Mouse (Mus musculus) urinary bladder, postnatal 36 days (tissue): ENCODE measurements at regions not wholly inside any gene's neighbourhood (a gene's known extent, or its start where the extent isn't known, plus 50 kb on each side); places are given as distances from the start of the nearest gene placed in this dataset.
"Not testable (repeated sequence)": the region's sequence is repeated elsewhere in the genome, so short reads cannot be mapped to it uniquely, and the experiment has no call there.

Experiments
- DNase-seq, 2 experiments: peaks; one replicate each; pipeline ENCODE4 v3.0.0; 2022; ENCODE audit warnings: low spot score in 2 of 2, mixed read lengths in 1 of 2

DNA sequence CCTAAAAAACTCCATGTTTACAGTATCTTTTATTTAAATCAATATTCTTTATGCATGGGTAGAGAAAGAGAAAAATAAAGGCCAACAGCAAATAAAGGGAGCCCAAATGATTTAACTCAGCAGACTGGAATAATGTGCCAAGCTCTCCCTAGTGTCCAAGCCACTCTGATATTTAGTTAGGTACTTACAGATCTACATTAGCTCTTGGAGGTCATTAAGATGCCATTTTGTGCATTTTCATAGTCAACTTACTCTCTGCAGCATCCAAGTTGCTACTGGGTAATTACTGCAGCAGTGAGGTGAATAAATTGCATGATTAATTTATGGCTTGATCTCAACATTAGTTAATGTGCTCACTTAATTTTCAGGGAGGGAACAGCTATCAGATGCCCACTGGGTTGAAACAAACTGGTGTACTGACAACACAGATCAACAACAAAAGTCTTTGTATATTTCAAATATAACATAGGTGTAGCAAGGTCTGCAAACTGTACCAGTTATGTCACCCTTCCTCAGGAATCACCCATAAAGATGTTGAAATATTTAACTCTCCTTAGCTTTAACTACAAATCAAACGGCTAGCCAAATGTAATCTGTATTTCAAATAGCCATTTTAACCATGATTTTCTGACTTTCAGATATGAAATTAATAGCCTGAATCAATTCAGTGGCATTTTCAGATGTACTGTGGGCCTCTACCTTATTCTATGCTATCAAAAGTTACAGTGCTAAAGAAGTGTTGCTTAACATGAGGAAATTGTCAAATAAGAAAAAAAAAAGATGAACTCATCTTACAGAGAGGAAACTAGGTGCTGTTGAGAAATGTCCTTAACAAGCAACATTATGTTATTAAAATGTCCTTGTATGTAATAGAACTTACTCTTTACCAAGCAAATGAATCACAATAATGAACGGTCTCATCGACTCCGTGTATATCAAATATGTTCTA lies 163.8 kb upstream of the Hapln1 start:
- no peak for DNase-seq

DNA sequence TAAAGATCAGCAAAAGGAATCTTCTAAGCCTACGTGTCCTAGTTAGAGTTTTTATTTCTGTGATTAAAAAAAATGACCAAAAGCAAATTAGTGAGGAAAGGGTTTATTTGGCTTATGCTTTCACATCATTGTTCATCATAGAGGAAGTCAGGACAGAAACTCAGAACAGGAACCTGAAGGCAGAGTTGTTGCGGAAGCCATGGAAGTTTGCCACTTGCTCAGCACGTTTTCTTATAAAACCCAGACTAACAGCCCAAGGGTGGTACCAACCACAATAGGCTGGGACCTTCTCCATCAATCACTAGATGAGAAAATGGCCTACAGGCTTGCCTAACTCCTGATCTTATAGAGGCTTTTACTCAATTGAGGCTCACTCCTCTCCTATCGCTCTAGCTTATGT lies 161.2 kb upstream of the Hapln1 start:
- no peak for DNase-seq

DNA sequence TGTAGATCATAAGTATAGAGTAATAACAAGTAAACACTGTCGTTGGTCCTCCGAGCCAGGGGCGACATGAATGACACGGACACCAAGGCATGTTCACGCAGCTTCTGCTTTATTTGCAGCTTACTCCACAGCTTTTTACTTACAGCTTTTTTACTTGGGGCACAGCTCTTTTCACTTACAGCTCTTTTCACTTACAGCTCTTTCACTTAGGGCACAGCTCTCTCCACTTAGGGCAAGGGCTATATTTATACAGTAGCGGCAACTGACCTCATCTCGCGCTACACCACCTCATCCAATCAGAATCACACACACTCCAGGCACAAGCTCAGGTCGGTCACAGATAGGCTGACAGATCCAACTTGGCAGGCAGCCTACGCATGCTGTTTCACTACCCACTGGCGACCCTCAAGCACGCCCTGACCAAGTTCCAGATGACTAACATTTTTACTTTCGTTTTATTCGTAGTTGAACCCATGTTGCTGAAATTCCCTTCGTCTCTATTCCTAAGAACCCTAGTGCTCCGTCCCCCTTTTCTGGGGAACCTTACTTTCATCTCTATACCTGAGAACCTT lies 155.9 kb upstream of the Hapln1 start:
- not testable (repeated sequence) for DNase-seq

DNA sequence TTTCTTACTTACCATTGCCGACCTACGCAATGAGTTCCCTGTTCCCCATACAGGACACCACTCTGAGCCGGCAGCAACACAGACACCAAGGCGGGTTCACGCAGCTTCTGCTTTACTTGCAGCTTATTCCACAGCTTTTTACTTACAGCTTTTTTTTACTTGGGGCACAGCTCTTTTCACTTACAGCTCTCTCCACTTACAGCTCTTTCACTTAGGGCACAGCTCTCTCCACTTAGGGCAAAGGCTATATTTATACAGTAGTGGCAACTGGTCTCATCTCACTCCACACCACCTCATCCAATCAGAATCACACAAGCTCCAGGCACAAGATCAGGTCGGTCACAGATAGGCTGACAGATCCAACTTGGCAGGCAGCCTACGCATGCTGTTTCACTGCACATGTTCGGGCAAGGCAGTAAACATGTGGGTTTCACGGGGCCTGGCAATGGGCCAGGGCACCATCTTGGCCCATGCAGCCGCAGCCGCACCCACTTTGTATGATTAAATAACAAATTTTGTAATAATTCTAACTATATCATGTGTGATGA lies 154.9 kb upstream of the Hapln1 start:
- DNase-seq: peak; percentile 5 to 9

DNA sequence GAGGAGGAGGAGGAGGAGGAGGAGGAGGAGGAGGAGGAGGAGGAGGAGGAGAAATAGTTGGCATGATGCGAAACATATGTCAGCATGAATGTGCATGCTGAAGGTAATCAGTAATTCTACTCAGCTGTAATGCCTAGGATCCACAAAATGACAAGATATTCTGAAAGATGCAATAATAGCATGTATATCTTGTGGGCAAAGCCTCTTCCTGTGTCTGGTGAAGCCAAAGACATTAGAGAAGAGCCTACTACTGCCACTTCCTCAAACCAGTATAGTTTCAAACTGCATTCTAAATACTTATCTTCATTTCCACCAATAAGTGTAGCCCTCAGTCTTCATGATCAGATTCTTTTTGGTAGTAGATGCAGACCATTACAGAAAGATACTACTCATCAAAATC lies 152.2 kb upstream of the Hapln1 start:
- no peak for DNase-seq

DNA sequence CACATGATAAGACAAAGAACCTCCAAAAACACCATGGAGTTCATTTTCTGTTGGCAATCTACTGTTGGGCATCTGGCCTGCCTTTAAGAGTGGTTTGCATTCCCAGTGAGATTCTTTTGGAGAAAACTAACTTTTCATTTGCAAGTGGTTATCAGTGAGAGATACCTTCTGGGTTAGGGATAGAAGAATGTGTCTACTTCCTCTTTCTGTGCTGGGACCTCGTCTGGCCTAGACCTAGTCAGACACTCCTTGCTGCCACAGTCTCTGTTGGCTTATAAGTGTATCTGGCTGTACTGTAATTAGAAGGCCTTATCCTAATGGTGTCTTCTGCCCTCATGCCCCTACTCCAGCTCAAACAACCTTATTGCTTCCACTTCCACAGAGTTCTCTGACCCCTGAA lies 150.4 kb upstream of the Hapln1 start:
- no peak for DNase-seq

DNA sequence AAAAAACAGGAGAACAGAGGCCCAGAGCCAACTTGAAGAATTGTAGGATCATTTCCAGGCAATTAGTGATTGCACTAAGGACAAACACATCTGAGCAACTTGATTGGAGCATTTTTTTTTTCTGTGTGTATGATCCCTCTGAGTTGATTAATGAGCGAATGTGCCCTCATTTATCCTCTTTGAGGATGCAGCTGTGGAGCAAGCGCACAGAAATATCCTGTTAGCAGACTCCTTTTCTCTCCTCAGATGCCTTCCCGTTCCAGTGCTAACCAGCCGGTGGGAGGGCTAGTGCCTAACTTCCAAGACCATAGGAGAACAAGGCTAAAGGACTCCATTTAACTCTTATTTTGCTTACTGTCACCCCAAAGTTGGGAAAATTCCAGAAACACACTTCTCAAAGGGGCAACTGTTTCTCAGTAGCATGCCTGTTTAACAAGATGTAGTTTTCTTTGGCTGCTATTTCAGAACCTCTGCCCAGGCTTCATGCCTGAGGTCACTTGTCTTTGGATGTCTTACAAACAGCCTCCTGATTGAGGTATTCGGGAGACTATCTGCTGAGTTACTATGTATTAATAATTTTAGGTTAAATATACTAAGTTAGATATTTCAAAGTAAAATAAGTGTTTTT lies 144.8 kb upstream of the Hapln1 start:
- DNase-seq: no peak

DNA sequence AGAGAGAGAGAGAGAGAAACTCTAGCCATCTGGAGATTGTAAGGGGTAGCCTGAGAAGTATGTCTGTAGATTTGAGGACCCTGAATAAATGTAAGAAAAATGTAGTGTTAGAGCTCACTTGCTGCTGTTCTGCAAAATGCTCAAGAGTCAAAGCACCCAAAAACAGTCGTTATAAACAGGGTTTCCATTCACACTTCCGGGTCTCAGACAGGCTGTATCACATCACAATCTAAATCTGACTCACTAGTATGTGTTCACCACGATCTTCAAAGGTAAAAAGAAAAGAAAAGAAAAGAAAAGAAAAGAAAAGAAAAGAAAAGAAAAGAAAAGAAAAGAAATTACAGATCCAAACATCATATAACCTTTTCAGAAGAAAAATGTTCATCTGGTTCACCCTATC lies 143.7 kb upstream of the Hapln1 start:
- DNase-seq: no peak

DNA sequence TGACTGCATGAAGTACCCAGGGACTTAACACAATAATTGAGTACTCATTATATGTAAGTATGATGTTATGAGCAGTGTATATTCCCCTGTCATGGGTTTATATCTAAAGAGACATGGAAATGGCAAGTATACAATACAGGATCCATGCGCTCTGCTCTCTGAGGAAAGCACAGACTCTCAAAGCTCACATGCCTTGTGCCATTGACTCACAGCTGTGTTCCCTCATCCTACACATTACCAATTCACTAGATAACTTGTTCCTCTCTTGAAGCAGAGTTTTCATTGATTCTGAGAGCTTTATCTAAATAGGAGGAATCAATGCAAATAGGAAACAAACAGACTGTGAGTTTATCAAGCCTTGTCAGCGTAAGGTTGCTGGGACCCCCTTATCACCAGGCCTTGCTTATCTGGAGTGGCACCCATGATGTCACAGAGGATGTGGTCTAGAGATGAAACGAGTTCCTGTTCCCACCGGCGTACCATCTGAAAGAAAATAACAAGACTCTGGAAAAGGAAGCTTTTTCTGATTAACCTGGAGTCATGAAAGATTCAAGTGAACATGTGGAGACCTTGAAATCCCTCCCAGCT lies 138.4 kb upstream of the Hapln1 start:
- DNase-seq: no peak

DNA sequence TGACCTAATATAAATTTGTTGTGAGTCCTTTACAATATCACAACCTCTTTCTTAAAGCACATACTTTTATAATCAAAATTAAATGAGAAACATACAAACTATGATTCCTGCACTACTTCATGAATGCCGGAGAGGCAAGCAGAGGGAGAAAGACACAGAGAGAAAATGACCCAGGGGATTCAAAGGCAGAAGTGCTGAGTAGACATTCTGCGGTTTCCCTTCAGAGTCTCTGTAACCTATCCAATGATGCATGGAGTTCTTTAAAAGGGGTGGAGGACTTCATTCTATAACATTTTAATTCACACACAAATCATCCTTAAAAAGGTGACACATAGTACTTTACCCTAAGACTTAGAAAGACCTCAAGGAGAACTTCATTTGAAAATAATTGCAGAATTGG lies 129.1 kb upstream of the Hapln1 start:
- no peak for DNase-seq

DNA sequence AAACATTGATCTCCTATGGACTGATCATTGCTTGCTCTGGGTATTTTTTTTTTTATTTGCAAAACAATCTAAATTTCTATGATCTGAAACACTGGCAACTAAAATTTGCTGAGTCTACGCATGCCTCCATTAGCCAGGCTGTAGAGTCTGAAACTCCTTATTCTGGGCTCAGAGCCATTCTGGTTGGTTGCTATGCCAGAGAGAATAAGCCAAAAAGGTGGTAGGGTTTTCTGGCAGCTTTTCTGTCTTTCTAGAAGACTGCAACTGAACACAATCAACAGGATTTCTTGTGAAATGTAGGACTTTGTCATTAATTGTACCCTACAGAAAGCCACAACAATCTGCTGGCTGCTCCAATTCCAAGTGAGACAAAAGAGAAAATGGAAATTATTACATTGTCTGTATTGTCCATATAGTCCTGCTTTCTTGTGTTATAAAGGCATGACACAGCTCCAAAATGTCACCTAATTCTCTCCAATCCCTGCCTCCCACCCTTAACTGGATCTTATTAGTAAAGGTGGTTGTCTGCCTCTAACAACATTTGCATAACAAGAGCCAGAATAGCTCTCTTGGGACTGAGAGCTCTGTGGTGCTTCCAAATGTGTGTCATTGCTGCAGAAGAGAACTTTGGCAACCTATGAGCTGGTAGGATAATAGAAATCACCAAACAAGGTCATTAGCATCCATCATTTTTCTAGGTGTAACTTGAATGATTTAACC lies 126.7 kb upstream of the Hapln1 start:
- DNase-seq: no peak

DNA sequence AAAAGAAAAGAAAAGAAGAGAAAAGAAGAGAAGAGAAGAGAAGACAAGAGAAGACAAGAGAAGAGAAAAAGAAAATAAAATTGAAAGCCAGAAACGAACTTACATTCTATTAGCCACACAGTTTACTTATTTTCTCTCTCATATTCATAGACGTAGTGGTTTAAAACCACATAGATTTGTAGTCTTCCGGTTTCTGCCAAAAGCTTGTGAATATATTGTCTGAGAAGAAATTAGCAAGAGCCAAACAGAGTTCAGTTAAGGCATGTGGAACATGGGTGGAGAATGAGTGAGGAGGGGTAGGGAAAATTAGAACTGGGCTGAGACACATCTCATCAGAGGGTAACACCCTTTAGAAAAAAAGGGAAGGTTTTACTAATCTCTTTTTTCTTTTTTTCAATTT lies 120.8 kb upstream of the Hapln1 start:
- DNase-seq: no peak

DNA sequence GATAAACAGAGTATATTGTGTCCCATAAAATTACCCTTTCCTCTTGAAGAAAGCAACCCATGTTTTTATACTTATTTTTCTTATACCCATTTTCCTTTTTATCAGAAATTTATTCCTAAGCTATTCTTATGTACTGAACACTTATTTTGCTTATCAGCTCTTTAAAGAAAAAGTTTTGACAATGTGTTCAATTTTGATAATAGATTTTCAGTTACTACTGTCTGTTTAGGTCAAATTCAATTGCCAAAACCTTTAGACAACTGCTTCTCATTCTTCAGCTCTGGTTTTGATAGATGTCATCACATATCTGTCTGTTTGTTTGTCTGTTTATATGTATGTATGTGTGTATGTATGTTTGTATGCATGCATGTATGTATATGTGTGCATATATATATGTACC lies 117.8 kb upstream of the Hapln1 start:
- no peak for DNase-seq

DNA sequence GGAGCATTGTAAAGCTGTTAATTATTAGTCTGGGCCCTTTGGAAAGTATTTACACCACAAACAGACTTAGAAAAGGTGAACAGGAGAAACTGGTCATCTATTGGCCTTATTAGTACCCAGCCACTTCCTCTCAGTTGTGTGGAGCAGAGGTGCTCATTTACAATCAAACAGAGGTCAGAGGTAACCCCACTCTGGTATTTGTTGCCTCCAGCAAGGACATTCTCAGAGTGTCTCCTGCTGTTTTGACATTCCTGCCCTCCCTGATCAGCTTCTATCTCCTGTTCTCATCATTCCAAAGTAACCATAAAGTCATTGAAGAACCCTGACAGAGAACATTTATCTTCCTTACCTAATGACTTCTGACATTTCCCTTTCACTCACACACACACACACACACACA lies 116.1 kb upstream of the Hapln1 start:
- DNase-seq: no peak

DNA sequence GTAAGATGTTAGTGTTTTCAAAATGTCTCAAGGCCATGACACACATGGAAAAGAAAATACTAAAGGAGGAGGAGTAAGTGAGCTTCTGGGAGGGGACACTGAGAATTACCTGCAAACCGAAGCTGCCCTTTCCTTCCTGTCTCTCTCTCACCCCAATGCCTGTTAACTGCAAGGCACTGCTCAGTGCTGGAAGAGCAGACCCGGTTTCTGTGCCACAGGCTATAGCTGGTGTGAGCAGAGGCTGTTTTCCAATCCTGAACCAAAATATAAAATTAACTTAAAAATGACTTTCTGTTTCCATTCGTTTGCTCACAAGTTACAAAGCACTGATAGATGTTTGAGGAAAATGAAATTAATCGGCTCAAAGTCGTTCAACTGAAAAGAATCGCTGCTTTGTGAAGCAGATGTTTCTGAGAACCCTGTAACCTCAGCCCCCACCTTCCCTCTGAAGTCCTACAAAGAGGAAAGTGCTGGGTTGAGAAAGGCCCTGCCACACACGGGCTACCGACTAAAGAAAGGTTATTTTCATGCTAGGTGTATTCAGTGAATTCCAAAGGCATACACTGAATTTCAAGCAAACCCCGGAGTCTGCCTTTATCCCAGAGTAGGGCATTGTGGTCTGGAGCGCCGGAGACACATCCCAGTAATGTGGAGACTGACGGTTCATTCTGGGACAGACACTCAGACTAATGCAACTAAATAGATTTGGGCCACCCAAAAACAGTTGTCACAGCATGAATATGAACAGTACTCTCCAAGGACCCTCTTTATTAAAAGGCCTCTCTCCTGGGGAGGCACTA lies 111.1 kb upstream of the Hapln1 start:
- DNase-seq: no peak

DNA sequence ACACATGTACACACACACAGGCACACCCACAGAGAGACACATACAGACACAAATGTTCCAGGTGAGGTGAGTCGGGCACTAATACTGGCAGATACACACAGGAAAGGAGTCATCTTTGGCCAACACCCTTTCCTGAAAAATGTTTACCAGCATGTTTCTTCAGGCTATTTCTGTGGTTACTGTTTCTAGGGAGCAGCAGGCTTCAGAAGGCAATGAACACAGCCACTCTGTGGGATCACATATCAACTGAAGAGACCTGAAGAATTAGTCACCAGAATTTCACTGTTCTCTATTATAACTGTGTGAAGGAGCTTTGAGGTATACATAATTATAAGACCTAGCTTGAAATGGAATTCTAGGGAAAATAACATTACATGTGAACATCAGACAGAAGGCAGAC lies 94.7 kb upstream of the Hapln1 start:
- no peak for DNase-seq

DNA sequence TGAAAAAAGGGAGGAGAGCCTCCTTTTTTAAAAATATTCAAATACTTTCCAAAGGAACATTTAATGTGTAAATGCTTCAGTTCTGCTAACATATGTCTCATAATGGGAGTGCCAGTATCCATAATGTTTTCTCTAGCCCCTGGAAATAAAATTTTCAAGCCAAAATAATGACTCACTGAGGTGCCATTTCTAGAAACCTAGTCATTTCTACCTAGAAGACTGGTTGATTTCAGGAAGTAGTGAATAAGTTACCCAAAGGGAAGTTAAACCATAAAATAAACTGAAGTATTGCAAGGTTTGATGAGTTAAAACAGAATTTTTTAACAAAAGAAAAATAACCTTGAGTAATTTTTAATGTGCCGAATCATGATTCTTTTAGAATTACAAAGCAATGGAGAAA lies 85.8 kb upstream of the Hapln1 start:
- no peak for DNase-seq

DNA sequence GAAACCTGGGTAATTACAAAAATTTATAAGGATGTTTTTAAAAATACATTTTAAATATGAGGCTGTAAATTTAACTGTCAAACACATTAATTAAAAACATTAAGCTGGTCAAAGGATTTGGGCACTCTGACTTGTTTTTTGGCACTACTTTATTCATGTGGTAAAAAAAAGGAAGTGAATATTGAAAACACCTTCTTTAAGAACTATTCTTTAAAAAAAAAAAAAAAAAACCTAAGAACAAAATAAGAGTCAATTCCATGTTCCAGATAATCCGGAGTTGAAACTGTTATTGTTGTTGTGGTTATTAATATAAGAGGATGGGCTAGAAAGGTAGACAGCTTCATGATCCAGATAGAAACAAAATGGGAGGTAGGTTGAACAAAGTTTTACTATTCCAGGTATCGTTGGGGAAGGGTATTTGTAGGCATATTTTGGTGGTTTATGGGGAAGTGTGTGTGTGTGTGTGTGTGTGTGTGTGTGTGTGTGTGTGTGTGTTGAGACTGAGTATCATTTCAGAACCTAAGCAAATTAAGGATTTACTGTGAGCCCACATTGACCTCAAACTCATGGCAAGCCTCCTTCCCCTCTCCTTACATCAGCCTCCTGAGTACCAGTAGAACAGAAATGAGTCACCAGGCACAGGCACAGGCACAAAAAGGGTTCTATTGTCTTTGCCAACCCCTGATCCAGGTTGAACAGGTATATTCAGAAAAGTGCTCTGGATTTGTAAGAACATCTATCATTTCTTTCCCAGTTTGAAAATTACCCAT lies 85.2 kb upstream of the Hapln1 start:
- DNase-seq: no peak

DNA sequence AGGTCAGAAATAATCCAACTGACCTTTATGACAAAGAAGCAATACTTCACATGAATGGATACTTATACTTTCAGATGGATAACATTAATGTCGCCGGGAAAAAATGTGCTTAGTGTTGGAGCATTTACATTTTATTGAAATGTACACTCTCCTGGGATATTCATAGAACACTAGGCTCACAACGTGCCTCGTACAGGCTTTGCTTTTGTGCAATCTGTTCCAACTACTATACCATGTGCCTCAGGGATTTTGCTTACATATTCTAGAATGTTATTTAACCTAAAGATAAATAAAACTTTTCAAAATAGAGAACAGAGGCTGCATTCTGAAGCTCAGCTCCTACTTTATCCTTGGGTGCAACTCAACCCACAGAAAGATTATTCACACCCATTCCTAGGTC lies 75.8 kb upstream of the Hapln1 start:
- no peak for DNase-seq
